Mouse (Mus musculus): ENCODE results near the gene Hip1.

DNA sequence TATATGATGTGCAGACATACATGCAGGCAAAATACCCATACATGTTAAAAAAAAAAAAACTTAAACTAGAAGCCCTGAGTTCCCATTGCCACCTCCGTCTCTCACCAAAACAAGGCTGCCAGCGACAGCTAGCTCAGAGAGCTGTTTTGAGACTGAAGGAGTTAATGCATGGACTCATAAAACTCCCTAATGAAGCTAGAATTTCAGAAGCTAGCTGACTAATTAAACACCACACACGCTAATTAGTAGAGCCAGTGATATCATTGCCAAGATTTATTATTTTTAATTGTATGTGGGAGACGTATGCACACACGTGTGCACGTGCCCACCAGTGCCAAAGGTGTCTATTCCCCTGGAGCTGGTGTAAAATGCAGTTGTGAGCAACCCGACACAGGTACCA lies 42.0 kb downstream of the Hip1 start:
- TF ChIP-seq CTCF (IDR thresholded peaks at IDR 0.05; ENCODE audit: control insufficient read depth, insufficient read depth, low read length): no peak
- no peak for TF ChIP-seq POLR2A (IDR thresholded peaks at IDR 0.05; ENCODE audit: borderline replicate concordance, control insufficient read depth, low read depth, low read length)
